Mouse (Mus musculus) megakaryocyte, embryonic 14.5 days (primary cell): ENCODE measurements at regions not wholly inside any gene's neighbourhood (a gene's known extent, or its start where the extent isn't known, plus 50 kb on each side); places are given as distances from the start of the nearest gene placed in this dataset.

Experiments used
- FLI1 ChIP-seq: IDR thresholded peaks from 2 replicates; pipeline ENCODE4 v1.6.1; 2012; ENCODE audit warnings: low read length, inconsistent platforms, mixed read lengths
- GATA1 ChIP-seq: IDR thresholded peaks from 3 replicates; pipeline ENCODE4 v1.6.1; 2012; ENCODE audit warnings: mixed read lengths, low read length, inconsistent platforms, borderline replicate concordance

GRCm38 (mm10) chr3:143373501-143373900 is 491.7 kb upstream of the Pkn2 start:
- TF ChIP-seq FLI1 (no peak), GATA1 (no peak)
